Mouse (Mus musculus) brain, embryonic 14.5 days (tissue): Measurements from ENCODE around the gene 1110002E22Rik.

Experiments
- CTCF ChIP-seq: fragments of 200-500 bp; IDR thresholded peaks from 2 replicates; pipeline ENCODE4 v1.5.1; 2012; ENCODE audit warnings: inconsistent platforms, mild to moderate bottlenecking, moderate library complexity, borderline replicate concordance; ENCODE audit not compliant: insufficient read depth, insufficient read length; ENCODE audit errors: extremely low read depth
- POLR2A ChIP-seq: fragments of 200-500 bp; IDR thresholded peaks from 2 replicates; pipeline ENCODE4 v1.6.1; 2012; ENCODE audit warnings: mild to moderate bottlenecking, inconsistent platforms, borderline replicate concordance; ENCODE audit not compliant: poor library complexity, insufficient read depth, insufficient read length, severe bottlenecking; ENCODE audit errors: extremely low read depth

GRCm38 (mm10) chr3:138071004-138071403 lies 6.2 kb downstream of the 1110002E22Rik start:
- no peak for TF ChIP-seq POLR2A
- TF ChIP-seq CTCF, result no peak
